Mouse (Mus musculus): ENCODE data around the gene Rnf215. TPM values are rescaled to one million over a fixed set of nuclear protein-coding genes. Genes with fewer than 3 reads are reported as not detected.
A peak's percentile ranks its signal among the peaks of the same experiment; 100 is the strongest.

Gene Rnf215
- total and polyA plus RNA-seq, 3 experiments: 14.9 to 24.8 (median 24.3) TPM

GRCm38 (mm10) chr11:4158676-4159075 lies 23.7 kb downstream of the Rnf215 start:
- DNase-seq (ENCODE audit: extremely low read depth): no peak
- H3K4me1 ChIP-seq (ENCODE audit: control insufficient read depth in 1 of 2, insufficient read depth in 2 of 2): peaks cover 12 to 37% of the 10 kb centered on the region in 2 experiments
- peaks cover 34% of the 10 kb centered on the region for H3K79me2 ChIP-seq (replicated peaks; ENCODE audit: control insufficient read depth, extremely low read depth, insufficient read depth, poor library complexity, severe bottlenecking)
- H3K4me2 ChIP-seq (ENCODE audit: insufficient read depth, low read depth, poor library complexity, severe bottlenecking): no peak overlapping the region
- H3K36me3 ChIP-seq (replicated peaks in 1 of 2; ENCODE audit: control insufficient read depth in 1 of 2, insufficient read depth in 1 of 2, low read length in 1 of 2): peaks cover 20 to 28% of the 10 kb centered on the region in 2 experiments
- in situ Hi-C loops (cut with MboI; ENCODE audit: low pct_ligation_motif_present, low pct_unique_long_range_greater_than_20kb, low sequenced_read_pairs) (no loop called here), dilution Hi-C loops (cut with MboI; ENCODE audit: extremely low pct_ligation_motif_present, extremely low pct_unique_long_range_greater_than_20kb, low sequenced_read_pairs) (no loop called here)
- no peak for TF ChIP-seq PAX5 (IDR thresholded peaks at IDR 0.05; ENCODE audit: low read length)
- TF ChIP-seq POLR2AphosphoS2 (IDR thresholded peaks at IDR 0.05; ENCODE audit: low read depth, low read length): no peak
- no peak for TF ChIP-seq ZNF384 (IDR thresholded peaks at IDR 0.05; ENCODE audit: low read depth, low read length)
- no peak for TF ChIP-seq TBP (conservative IDR thresholded peaks at IDR 0.05; ENCODE audit: low read depth, low read length)
- TF ChIP-seq SMC3 (IDR thresholded peaks at IDR 0.05; ENCODE audit: low read depth, low read length): no peak
- TF ChIP-seq TCF12 (IDR thresholded peaks at IDR 0.05; ENCODE audit: low read depth, low read length): no peak
- no peak for TF ChIP-seq MAZ (IDR thresholded peaks at IDR 0.05; ENCODE audit: low read depth, low read length)
- TF ChIP-seq CHD1 (IDR thresholded peaks at IDR 0.05; ENCODE audit: low read depth, low read length): no peak
- no peak for TF ChIP-seq IRF4 (IDR thresholded peaks at IDR 0.05; ENCODE audit: low read depth, low read length)
- TF ChIP-seq ZC3H11A (IDR thresholded peaks at IDR 0.05; ENCODE audit: low read depth, low read length): no peak
- TF ChIP-seq MAFK (IDR thresholded peaks at IDR 0.05; ENCODE audit: insufficient replicate concordance, low read length): no peak
- no peak for TF ChIP-seq JUN (IDR thresholded peaks at IDR 0.05; ENCODE audit: insufficient read depth, low read depth, low read length)
- TF ChIP-seq ZMIZ1 (IDR thresholded peaks at IDR 0.05; ENCODE audit: low read depth, low read length): no peak
- no peak for TF ChIP-seq ELF1 (IDR thresholded peaks at IDR 0.05; ENCODE audit: low read depth, low read length)
- no peak for TF ChIP-seq RCOR1 (conservative IDR thresholded peaks at IDR 0.05; ENCODE audit: low read depth, low read length)
- TF ChIP-seq NELFE (IDR thresholded peaks at IDR 0.05; ENCODE audit: low read depth, low read length): no peak
- no peak for TF ChIP-seq POLR2A (IDR thresholded peaks at IDR 0.05; ENCODE audit: low read depth, low read length)
- H3K4me3 ChIP-seq (replicated peaks in 1 of 3; ENCODE audit: low read depth in 2 of 3, low read length in 2 of 3, poor library complexity in 1 of 3): no peak overlapping the region
- no peak overlapping the region for H3K9ac ChIP-seq (ENCODE audit: insufficient read depth, low read depth)
- no peaks in the 10 kb centered on the region for H3K27me3 ChIP-seq (replicated peaks)
- H3K27ac ChIP-seq (ENCODE audit: insufficient read depth, low read depth): no peak overlapping the region
- no peaks in the 10 kb centered on the region for H3K9me3 ChIP-seq (replicated peaks; ENCODE audit: low read length)

DNA sequence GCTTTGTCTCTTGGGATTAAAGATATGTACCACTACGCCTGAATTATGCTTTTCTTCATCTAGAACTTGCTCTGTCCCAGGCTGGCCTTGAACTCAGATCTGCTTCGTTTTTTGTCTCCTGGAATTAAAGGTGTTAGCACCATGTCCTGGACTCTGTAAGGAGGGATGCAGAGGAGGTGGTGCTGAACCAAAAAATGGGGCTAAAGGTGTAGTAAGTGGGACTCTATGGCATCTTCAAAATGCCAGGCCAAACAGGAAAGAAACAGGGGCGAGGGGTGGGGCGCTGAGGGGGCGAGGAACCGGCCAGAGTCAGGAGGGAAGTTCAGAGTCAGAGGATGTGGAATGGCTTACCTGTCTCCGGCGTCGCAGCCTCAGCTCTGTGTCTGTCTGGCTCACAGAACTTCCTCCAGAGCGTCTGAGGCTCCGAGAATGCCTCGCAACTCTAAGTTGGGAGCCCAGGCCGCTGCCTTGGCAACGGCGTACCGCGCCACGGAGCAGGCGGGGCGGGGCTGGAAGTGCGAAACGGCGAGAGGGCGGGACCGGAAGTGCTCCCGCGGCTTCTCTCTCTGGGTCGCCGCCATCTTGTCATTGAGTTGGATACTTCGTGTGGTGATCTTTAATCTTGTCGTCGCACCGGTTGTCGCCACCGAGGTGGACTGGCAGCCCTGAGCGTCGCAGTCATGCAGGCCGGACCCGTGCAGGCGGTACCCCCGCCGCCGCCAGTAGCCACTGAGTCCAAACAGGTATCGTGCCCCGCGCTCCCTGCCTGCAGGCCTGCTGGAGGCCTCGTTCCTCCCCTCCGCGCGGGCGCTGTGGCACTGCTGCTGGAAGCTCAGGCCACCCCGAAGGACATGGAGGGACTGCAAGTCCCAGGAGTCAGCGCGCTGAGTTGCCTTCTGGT lies 25.1 kb downstream of the Rnf215 start, which contains the start of the genes Ccdc157 and Sf3a1:
Ccdc157 (minus strand) TSS at position 486 of the 901 bp plus-strand sequence.
Sf3a1 (plus strand) TSS at position 543 of the 901 bp plus-strand sequence.
- in situ Hi-C loops (cut with MboI; ENCODE audit: low pct_ligation_motif_present, low pct_unique_long_range_greater_than_20kb, low sequenced_read_pairs) (no loop called here), dilution Hi-C loops (cut with MboI; ENCODE audit: extremely low pct_ligation_motif_present, extremely low pct_unique_long_range_greater_than_20kb, low sequenced_read_pairs) (no loop called here)
- Histone ChIP-seq H3K36me3 (replicated peaks in 1 of 2; ENCODE audit: control insufficient read depth in 1 of 2, insufficient read depth in 1 of 2, low read length in 1 of 2) (peaks cover 28 to 39% of the 10 kb centered on the region in 2 experiments), H3K4me2 (ENCODE audit: insufficient read depth, low read depth, poor library complexity, severe bottlenecking) (peak within 1 kb of the TSS; percentile 90), H3K27ac (ENCODE audit: insufficient read depth, low read depth) (peak within 1 kb of the TSS; percentile 63), H3K79me2 (replicated peaks; ENCODE audit: control insufficient read depth, extremely low read depth, insufficient read depth, poor library complexity, severe bottlenecking) (peaks cover 46% of the 10 kb centered on the region), H3K27me3 (replicated peaks) (no peaks in the 10 kb centered on the region), H3K9ac (ENCODE audit: insufficient read depth, low read depth) (peak within 1 kb of the TSS; percentile 83), H3K4me3 (replicated peaks in 1 of 3; ENCODE audit: low read depth in 2 of 3, low read length in 2 of 3, poor library complexity in 1 of 3) (peak within 1 kb of the TSS; percentile 89 to 92 (median 91)), H3K9me3 (replicated peaks; ENCODE audit: low read length) (no peaks in the 10 kb centered on the region), H3K4me1 (ENCODE audit: control insufficient read depth in 1 of 2, insufficient read depth in 2 of 2) (peaks cover 22 to 50% of the 10 kb centered on the region in 2 experiments)
- peak; percentile 95 for DNase-seq (ENCODE audit: extremely low read depth)
- TF ChIP-seq NRF1 (IDR thresholded peaks at IDR 0.05; ENCODE audit: low read depth, low read length): peak; percentile 53
- no peak for TF ChIP-seq MEF2A (IDR thresholded peaks at IDR 0.05; ENCODE audit: borderline replicate concordance, low read depth, low read length)
- TF ChIP-seq PAX5 (IDR thresholded peaks at IDR 0.05; ENCODE audit: low read length): no peak
- TF ChIP-seq NELFE (IDR thresholded peaks at IDR 0.05; ENCODE audit: low read depth, low read length): peak; percentile 90
- peak; percentile 81 for TF ChIP-seq HCFC1 (IDR thresholded peaks at IDR 0.05; ENCODE audit: low read depth, low read length)
- peak; percentile 96 for TF ChIP-seq MAZ (IDR thresholded peaks at IDR 0.05; ENCODE audit: low read depth, low read length)
- TF ChIP-seq TCF12 (IDR thresholded peaks at IDR 0.05; ENCODE audit: low read depth, low read length): peak; percentile 80
- TF ChIP-seq POLR2AphosphoS2 (IDR thresholded peaks at IDR 0.05; ENCODE audit: low read depth, low read length): peak; percentile 86; the same call in 1 of the 2 replicates
- no peak for TF ChIP-seq USF1 (IDR thresholded peaks at IDR 0.05; ENCODE audit: low read depth, low read length)
- peak; percentile 88 for TF ChIP-seq ELF1 (IDR thresholded peaks at IDR 0.05; ENCODE audit: low read depth, low read length)
- peak; percentile 32; the same call in 1 of the 2 replicates for TF ChIP-seq UBTF (IDR thresholded peaks at IDR 0.05; ENCODE audit: low read depth, low read length)
- no peak for TF ChIP-seq E2F4 (IDR thresholded peaks at IDR 0.05; ENCODE audit: insufficient replicate concordance, low read depth, low read length)
- peak; percentile 48; the same call in 1 of the 2 replicates for TF ChIP-seq TBP (conservative IDR thresholded peaks at IDR 0.05; ENCODE audit: low read depth, low read length)
- 0 out of 2 replicates have a peak, but pooled peaks have one; percentile 16 for TF ChIP-seq CHD2 (IDR thresholded peaks at IDR 0.05; ENCODE audit: low read length)
- 0 out of 2 replicates have a peak, but pooled peaks have one; percentile 21 for TF ChIP-seq ZNF384 (IDR thresholded peaks at IDR 0.05; ENCODE audit: low read depth, low read length)
- TF ChIP-seq MAFK (IDR thresholded peaks at IDR 0.05; ENCODE audit: insufficient replicate concordance, low read length): no peak
- TF ChIP-seq RAD21 (IDR thresholded peaks at IDR 0.05; ENCODE audit: low read depth, low read length): no peak
- peak; percentile 98 for TF ChIP-seq MXI1 (IDR thresholded peaks at IDR 0.05; ENCODE audit: low read depth, low read length)
- peak; percentile 87 for TF ChIP-seq ZMIZ1 (IDR thresholded peaks at IDR 0.05; ENCODE audit: low read depth, low read length)
- peak; percentile 49; the same call in 1 of the 2 replicates for TF ChIP-seq MYC (IDR thresholded peaks at IDR 0.05; ENCODE audit: low read depth, low read length)
- peak; percentile 14; the same call in 1 of the 2 replicates for TF ChIP-seq SMC3 (IDR thresholded peaks at IDR 0.05; ENCODE audit: low read depth, low read length)
